Mouse (Mus musculus) cerebellum, adult 8-10 months (tissue): Measurements from ENCODE around the gene Lcn10.
"Not testable (repeated sequence)": the region's sequence is repeated elsewhere in the genome, so short reads cannot be mapped to it uniquely, and the experiment has no call there.

ENCODE experiments used
- DNase-seq: peaks from one replicate; pipeline ENCODE4 v3.0.0; 2022

The Lcn10 gene

GRCm38 (mm10) chr2:25682426-25682825, at the start of gene Lcn10:
Gene Lcn10 (plus strand): TSS chr2:25682726.
- no peak for DNase-seq

GRCm38 (mm10) chr2:25633616-25634015, 48.9 kb upstream of the Lcn10 start:
- DNase-seq: no peak

GRCm38 (mm10) chr2:25634046-25634445, 48.5 kb upstream of the Lcn10 start:
- no peak for DNase-seq

GRCm38 (mm10) chr2:25639890-25640289, 42.6 kb upstream of the Lcn10 start:
- DNase-seq: no peak

GRCm38 (mm10) chr2:25652902-25653301, 29.6 kb upstream of the Lcn10 start, which contains the start of gene Lcn8:
Gene Lcn8 (plus strand): TSS chr2:25653120.
- no peak for DNase-seq

- no peak for DNase-seq
Observed at GRCm38 (mm10) chr2:25654502-25654901, 28.0 kb upstream of the Lcn10 start.

GRCm38 (mm10) chr2:25656691-25657090, 25.8 kb upstream of the Lcn10 start:
- no peak for DNase-seq

GRCm38 (mm10) chr2:25657246-25657645, 25.3 kb upstream of the Lcn10 start:
- DNase-seq: peak; percentile 31

GRCm38 (mm10) chr2:25657652-25658051, 24.9 kb upstream of the Lcn10 start, which contains the start of gene Lcn5:
Gene Lcn5 (plus strand): TSS chr2:25657952.
- DNase-seq: no peak

- DNase-seq: no peak
Observed at GRCm38 (mm10) chr2:25660279-25660678, 22.2 kb upstream of the Lcn10 start.

GRCm38 (mm10) chr2:25661245-25661970, 21.1 kb upstream of the Lcn10 start:
- no peak for DNase-seq

- DNase-seq: peak; percentile 20
Observed at GRCm38 (mm10) chr2:25663511-25663910, 19.0 kb upstream of the Lcn10 start.

GRCm38 (mm10) chr2:25664125-25664524, 18.4 kb upstream of the Lcn10 start:
- DNase-seq: no peak

GRCm38 (mm10) chr2:25666516-25666915, 16.0 kb upstream of the Lcn10 start:
- no peak for DNase-seq

GRCm38 (mm10) chr2:25676486-25676885, 6.0 kb upstream of the Lcn10 start, which contains the start of gene Lcn6:
Gene Lcn6 (plus strand): TSS chr2:25676786.
- no peak for DNase-seq

- no peak for DNase-seq
Observed at GRCm38 (mm10) chr2:25679559-25679958, 3.0 kb upstream of the Lcn10 start.

GRCm38 (mm10) chr2:25686941-25687340, 4.4 kb downstream of the Lcn10 start:
- no peak for DNase-seq

- peak; percentile 57 for DNase-seq
Observed at GRCm38 (mm10) chr2:25694605-25695004, 12.1 kb downstream of the Lcn10 start.

- no peak for DNase-seq
Observed at GRCm38 (mm10) chr2:25696951-25697350, 14.4 kb downstream of the Lcn10 start.

- no peak for DNase-seq
Observed at GRCm38 (mm10) chr2:25698696-25699095, 16.2 kb downstream of the Lcn10 start.

GRCm38 (mm10) chr2:25699743-25700142, 17.2 kb downstream of the Lcn10 start, which contains the start of gene Obp2a:
Gene Obp2a (plus strand): TSS chr2:25700043.
- not testable (repeated sequence) for DNase-seq

GRCm38 (mm10) chr2:25701001-25701400, 18.5 kb downstream of the Lcn10 start:
- DNase-seq: no peak

- no peak for DNase-seq
Observed at GRCm38 (mm10) chr2:25703706-25704105, 21.2 kb downstream of the Lcn10 start.

GRCm38 (mm10) chr2:25706643-25707481, 24.3 kb downstream of the Lcn10 start, which contains the start of gene Bmyc:
Gene Bmyc (plus strand): TSS chr2:25706739.
- peak; percentile 78 for DNase-seq
